Mouse (Mus musculus): ENCODE measurements around the gene Tchp. TPM values are rescaled to one million over a fixed set of nuclear protein-coding genes. Genes with fewer than 3 reads are reported as not detected.

Tchp gene
- polyA plus RNA-seq, 1 experiment from 2014 or later: 2.4 TPM

GRCm38 (mm10) chr5:114746886-114747285 is 39.3 kb downstream of the Tchp start:
- Histone ChIP-seq H3K27me3 (ENCODE audit: insufficient read depth, low read length) (no peaks in the 10 kb centered on the region), H3K9me3 (ENCODE audit: low read length) (no peaks in the 10 kb centered on the region), H3K4me2 (ENCODE audit: low read depth, low read length) (no peak overlapping the region), H3K4me1 (ENCODE audit: insufficient read depth) (no peaks in the 10 kb centered on the region), H3K9ac (replicated peaks) (no peak overlapping the region), H3K27ac (ENCODE audit: low read depth) (no peak overlapping the region), H3K4me3 (ENCODE audit: low read depth, low read length) (no peak overlapping the region), H3K36me3 (replicated peaks; ENCODE audit: insufficient read depth, low read length) (peaks cover 85% of the 10 kb centered on the region)
- WGBS (ENCODE audit: insufficient replicate concordance): 84% methylated on average over 4 of the region's 4 CpGs
- TF ChIP-seq CTCF (IDR thresholded peaks at IDR 0.05; ENCODE audit: low read depth): no peak
- TF ChIP-seq EP300 (IDR thresholded peaks at IDR 0.05; ENCODE audit: low read depth): no peak
- no peak for DNase-seq
- no peak for ATAC-seq

GRCm38 (mm10) chr5:114747521-114747920 is 40.0 kb downstream of the Tchp start:
- H3K9ac ChIP-seq (replicated peaks): no peak overlapping the region
- H3K36me3 ChIP-seq (replicated peaks; ENCODE audit: insufficient read depth, low read length): peaks cover 85% of the 10 kb centered on the region
- no peak for ATAC-seq
- H3K9me3 ChIP-seq (ENCODE audit: low read length): no peaks in the 10 kb centered on the region
- no peak overlapping the region for H3K4me3 ChIP-seq (ENCODE audit: low read depth, low read length)
- H3K4me2 ChIP-seq (ENCODE audit: low read depth, low read length): no peak overlapping the region
- H3K27me3 ChIP-seq (ENCODE audit: insufficient read depth, low read length): no peaks in the 10 kb centered on the region
- no peak for DNase-seq
- TF ChIP-seq EP300 (IDR thresholded peaks at IDR 0.05; ENCODE audit: low read depth): no peak
- no peak for TF ChIP-seq CTCF (IDR thresholded peaks at IDR 0.05; ENCODE audit: low read depth)
- no peaks in the 10 kb centered on the region for H3K4me1 ChIP-seq (ENCODE audit: insufficient read depth)
- no peak overlapping the region for H3K27ac ChIP-seq (ENCODE audit: low read depth)
- WGBS (ENCODE audit: insufficient replicate concordance): 86% methylated on average over 5 of the region's 5 CpGs

GRCm38 (mm10) chr5:114750325-114750724 is 42.8 kb downstream of the Tchp start:
- WGBS (ENCODE audit: insufficient replicate concordance): 89% methylated on average over 10 of the region's 10 CpGs
- Histone ChIP-seq H3K27ac (ENCODE audit: low read depth) (no peak overlapping the region), H3K9me3 (ENCODE audit: low read length) (no peaks in the 10 kb centered on the region), H3K36me3 (replicated peaks; ENCODE audit: insufficient read depth, low read length) (peaks cover 84% of the 10 kb centered on the region), H3K4me3 (ENCODE audit: low read depth, low read length) (no peak overlapping the region), H3K27me3 (ENCODE audit: insufficient read depth, low read length) (no peaks in the 10 kb centered on the region), H3K4me1 (ENCODE audit: insufficient read depth) (no peaks in the 10 kb centered on the region), H3K9ac (replicated peaks) (no peak overlapping the region), H3K4me2 (ENCODE audit: low read depth, low read length) (no peak overlapping the region)
- TF ChIP-seq EP300 (IDR thresholded peaks at IDR 0.05; ENCODE audit: low read depth): no peak
- TF ChIP-seq CTCF (IDR thresholded peaks at IDR 0.05; ENCODE audit: low read depth): no peak
- DNase-seq: no peak
- no peak for ATAC-seq

DNA sequence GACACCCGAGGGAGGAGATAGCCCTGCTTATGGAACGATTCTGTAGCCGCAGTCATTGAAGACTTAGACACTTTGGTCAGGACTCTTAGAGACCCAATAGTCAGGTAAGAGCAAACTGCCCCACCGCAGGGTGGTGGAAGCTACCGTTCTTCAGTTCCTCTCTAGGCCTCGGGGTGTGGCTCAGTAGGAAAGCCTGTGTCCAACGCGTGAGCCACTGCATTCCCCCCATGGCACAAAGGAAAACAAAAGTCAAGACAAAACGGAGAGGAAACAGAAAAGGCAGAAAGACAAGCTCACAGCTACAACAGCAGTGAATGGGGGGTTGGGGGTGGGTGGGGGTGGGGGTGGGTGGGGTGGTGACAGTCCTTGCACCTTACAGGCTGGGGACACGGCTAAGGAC is 44.8 kb downstream of the Tchp start:
- no peak overlapping the region for H3K4me3 ChIP-seq (ENCODE audit: low read depth, low read length)
- DNase-seq (no peak), ATAC-seq (no peak)
- 85% methylated on average over 10 of the region's 10 CpGs for WGBS (ENCODE audit: insufficient replicate concordance)
- H3K27me3 ChIP-seq (ENCODE audit: insufficient read depth, low read length): no peaks in the 10 kb centered on the region
- TF ChIP-seq EP300 (IDR thresholded peaks at IDR 0.05; ENCODE audit: low read depth): no peak
- no peak for TF ChIP-seq CTCF (IDR thresholded peaks at IDR 0.05; ENCODE audit: low read depth)
- no peaks in the 10 kb centered on the region for H3K9me3 ChIP-seq (ENCODE audit: low read length)
- H3K27ac ChIP-seq (ENCODE audit: low read depth): no peak overlapping the region
- H3K4me1 ChIP-seq (ENCODE audit: insufficient read depth): no peaks in the 10 kb centered on the region
- H3K4me2 ChIP-seq (ENCODE audit: low read depth, low read length): no peak overlapping the region
- H3K36me3 ChIP-seq (replicated peaks; ENCODE audit: insufficient read depth, low read length): peaks cover 89% of the 10 kb centered on the region
- H3K9ac ChIP-seq (replicated peaks): no peak overlapping the region

DNA sequence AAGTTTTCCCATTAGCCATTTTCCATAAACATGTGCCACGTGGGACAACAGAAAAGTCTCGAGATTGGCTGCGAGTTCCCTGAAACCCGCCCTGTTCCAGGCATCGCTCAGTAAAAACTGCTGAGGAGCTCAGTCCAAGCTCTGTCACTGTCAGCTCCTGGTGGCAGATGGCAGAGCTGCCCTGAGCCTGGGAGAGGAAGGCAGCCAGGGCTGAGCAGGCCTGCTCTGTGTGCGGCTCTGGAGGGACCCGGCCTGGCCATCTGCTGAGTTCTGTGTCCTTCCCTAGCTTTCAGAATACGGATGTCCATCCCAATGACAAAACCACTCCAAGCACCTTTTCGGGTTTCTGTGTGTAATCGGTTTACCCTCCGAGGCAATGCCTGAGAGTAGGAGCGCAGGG is 45.8 kb downstream of the Tchp start:
- H3K36me3 ChIP-seq (replicated peaks; ENCODE audit: insufficient read depth, low read length): peaks cover 88% of the 10 kb centered on the region
- ATAC-seq (no peak), DNase-seq (no peak)
- WGBS (ENCODE audit: insufficient replicate concordance): 89% methylated on average over 10 of the region's 12 CpGs
- H3K4me2 ChIP-seq (ENCODE audit: low read depth, low read length): no peak overlapping the region
- H3K4me1 ChIP-seq (ENCODE audit: insufficient read depth): no peaks in the 10 kb centered on the region
- no peak overlapping the region for H3K27ac ChIP-seq (ENCODE audit: low read depth)
- no peak overlapping the region for H3K9ac ChIP-seq (replicated peaks)
- H3K27me3 ChIP-seq (ENCODE audit: insufficient read depth, low read length): no peaks in the 10 kb centered on the region
- H3K9me3 ChIP-seq (ENCODE audit: low read length): no peaks in the 10 kb centered on the region
- H3K4me3 ChIP-seq (ENCODE audit: low read depth, low read length): no peak overlapping the region
- no peak for TF ChIP-seq CTCF (IDR thresholded peaks at IDR 0.05; ENCODE audit: low read depth)
- no peak for TF ChIP-seq EP300 (IDR thresholded peaks at IDR 0.05; ENCODE audit: low read depth)

GRCm38 (mm10) chr5:114759536-114760090 is 52.1 kb downstream of the Tchp start:
- DNase-seq: no peak
- Histone ChIP-seq H3K27ac (ENCODE audit: low read depth) (no peak overlapping the region), H3K4me2 (ENCODE audit: low read depth, low read length) (no peak overlapping the region), H3K36me3 (replicated peaks; ENCODE audit: insufficient read depth, low read length) (peaks cover 81% of the 10 kb centered on the region), H3K27me3 (ENCODE audit: insufficient read depth, low read length) (no peaks in the 10 kb centered on the region), H3K4me3 (ENCODE audit: low read depth, low read length) (no peak overlapping the region), H3K9ac (replicated peaks) (no peak overlapping the region), H3K4me1 (ENCODE audit: insufficient read depth) (no peaks in the 10 kb centered on the region), H3K9me3 (ENCODE audit: low read length) (no peaks in the 10 kb centered on the region)
- WGBS (ENCODE audit: insufficient replicate concordance): 86% methylated on average over 5 of the region's 5 CpGs
- no peak for TF ChIP-seq EP300 (IDR thresholded peaks at IDR 0.05; ENCODE audit: low read depth)
- no peak for TF ChIP-seq CTCF (IDR thresholded peaks at IDR 0.05; ENCODE audit: low read depth)
- ATAC-seq: no peak

DNA sequence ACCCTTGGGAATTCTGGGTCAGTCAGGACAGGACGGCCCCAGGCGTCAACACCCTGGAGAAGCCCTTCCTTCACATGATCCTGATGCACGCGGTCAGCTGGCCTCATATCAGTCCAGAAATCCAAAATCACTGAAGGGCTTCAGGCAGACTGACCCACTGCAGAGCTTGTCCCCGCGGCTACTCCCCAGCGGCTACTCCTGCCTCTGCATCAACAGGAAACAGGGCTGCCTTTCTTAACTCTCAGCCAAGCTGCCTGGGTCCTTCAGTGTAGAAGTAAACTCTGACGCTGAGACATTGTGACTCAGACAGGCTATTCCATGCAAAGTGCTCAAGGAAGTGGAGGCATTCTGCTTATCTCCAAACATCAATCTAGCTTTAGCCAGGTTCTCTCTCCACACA is 54.4 kb downstream of the Tchp start:
- Histone ChIP-seq H3K36me3 (replicated peaks; ENCODE audit: insufficient read depth, low read length) (peaks cover 79% of the 10 kb centered on the region), H3K4me1 (ENCODE audit: insufficient read depth) (no peaks in the 10 kb centered on the region), H3K4me2 (ENCODE audit: low read depth, low read length) (no peak overlapping the region), H3K9ac (replicated peaks) (no peak overlapping the region), H3K27ac (ENCODE audit: low read depth) (no peak overlapping the region), H3K9me3 (ENCODE audit: low read length) (no peaks in the 10 kb centered on the region), H3K27me3 (ENCODE audit: insufficient read depth, low read length) (no peaks in the 10 kb centered on the region), H3K4me3 (ENCODE audit: low read depth, low read length) (no peak overlapping the region)
- ATAC-seq (no peak), DNase-seq (no peak)
- 82% methylated on average over 8 of the region's 8 CpGs for WGBS (ENCODE audit: insufficient replicate concordance)
- TF ChIP-seq CTCF (IDR thresholded peaks at IDR 0.05; ENCODE audit: low read depth) (no peak), EP300 (IDR thresholded peaks at IDR 0.05; ENCODE audit: low read depth) (no peak)
